Mouse (Mus musculus) spleen, adult 18-20 months (tissue): ENCODE measurements around the gene Tm9sf1.

ENCODE experiments used
- DNase-seq, 2 experiments: peaks; one replicate each; pipeline ENCODE4 v3.0.0; 2022; ENCODE audit warnings: mixed read lengths in 2 of 2

The Tm9sf1 gene

DNA sequence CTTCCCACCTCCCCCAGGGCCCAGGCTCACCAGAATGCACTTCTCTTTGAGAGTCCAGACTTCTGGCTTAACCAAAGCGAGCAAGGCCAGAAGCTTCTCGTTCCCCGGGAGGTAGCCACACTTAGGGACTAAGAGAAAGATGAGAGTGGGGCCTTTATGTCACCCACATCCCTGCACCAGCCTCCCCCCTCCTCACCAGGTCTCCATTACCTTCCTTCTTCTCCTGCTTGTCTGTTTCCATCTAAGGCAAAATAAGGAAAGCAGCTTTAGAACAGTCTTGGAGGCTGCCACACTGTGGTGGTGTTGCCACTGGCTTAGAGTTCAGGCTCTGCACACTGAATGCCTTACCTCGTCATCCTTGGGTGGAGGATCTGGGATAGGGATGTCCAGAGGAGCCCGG is 54.3 kb downstream of the Tm9sf1 start:
- DNase-seq: no peak

DNA sequence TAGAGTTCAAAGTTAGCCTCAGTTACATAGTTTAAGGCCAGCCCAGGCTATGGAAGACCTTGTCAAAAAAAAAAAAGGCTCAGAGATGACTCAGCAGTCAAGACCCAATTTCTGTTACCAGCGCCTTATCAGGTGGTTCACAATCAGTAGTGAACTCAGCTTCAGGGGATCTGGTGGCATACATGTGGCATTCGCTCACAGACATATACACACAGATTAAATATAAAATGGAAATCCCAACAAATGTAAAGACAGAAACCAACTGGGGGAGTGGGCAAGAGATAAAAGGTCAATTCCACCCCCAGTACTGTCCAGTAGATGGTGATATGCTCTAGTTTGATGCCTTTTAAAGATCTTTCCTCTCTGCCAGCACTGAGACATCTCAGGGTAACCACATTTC is 57.5 kb downstream of the Tm9sf1 start:
- no peak for DNase-seq
